Mouse (Mus musculus) hindbrain, postnatal 0 days (tissue): ENCODE data around the gene Sdhd. TPM values are rescaled to one million over a fixed set of nuclear protein-coding genes. Genes with fewer than 3 reads are reported as not detected.

Experiments used
- ATAC-seq: fragments of 200-750 bp; cut with Nextera tagmentation; 2 replicates; pipeline ENCODE4 v1.8.0; 2017; ENCODE audit warnings: mild to moderate bottlenecking, moderate TSS enrichment, moderate library complexity
- DNase-seq: peaks from one replicate; pipeline ENCODE4 v3.0.0-alpha.2; 2015; ENCODE audit warnings: low spot score
- H3K27ac ChIP-seq: fragments of 300-500 bp; sonication (generic); 2 replicates; pipeline ENCODE4 v1.5.1; 2014; ENCODE audit warnings: mild to moderate bottlenecking
- H3K27me3 ChIP-seq: fragments of 300-500 bp; sonication (generic); 2 replicates; pipeline ENCODE4 v1.6.1; 2014; ENCODE audit warnings: low read length, mixed read lengths; ENCODE audit not compliant: insufficient read depth
- H3K36me3 ChIP-seq: fragments of 300-500 bp; sonication (generic); 2 replicates; pipeline ENCODE4 v1.6.1; 2014; ENCODE audit warnings: low read length, mixed read lengths; ENCODE audit not compliant: insufficient read depth
- H3K4me1 ChIP-seq: fragments of 300-500 bp; sonication (generic); 2 replicates; pipeline ENCODE4 v1.6.1; 2014; ENCODE audit warnings: antibody characterized with exemption, low read length, mixed read lengths; ENCODE audit not compliant: insufficient read depth
- H3K4me2 ChIP-seq: fragments of 300-500 bp; sonication (generic); 2 replicates; pipeline ENCODE4 v1.6.1; 2014; ENCODE audit warnings: low read depth, mild to moderate bottlenecking, low read length, moderate library complexity, mixed read lengths
- H3K4me3 ChIP-seq: fragments of 300-500 bp; sonication (generic); 2 replicates; pipeline ENCODE4 v1.5.1; 2014; ENCODE audit warnings: low read length
- H3K9ac ChIP-seq: fragments of 300-500 bp; sonication (generic); replicated peaks from 2 replicates; pipeline ENCODE4 v1.6.1; 2014; ENCODE audit warnings: mild to moderate bottlenecking, low read length, moderate library complexity, mixed read lengths
- H3K9me3 ChIP-seq: fragments of 300-500 bp; sonication (generic); 2 replicates; pipeline ENCODE4 v1.6.1; 2016; ENCODE audit warnings: low read length, mixed read lengths
- CTCF ChIP-seq: IDR thresholded peaks from 2 replicates; pipeline ENCODE4 v1.5.1; 2016; ENCODE audit warnings: antibody characterized with exemption, control low read depth, low read depth
- WGBS: fragments of 180-500 bp; shearing (Covaris S2); extraction: QIAGEN DNeasy Blood & Tissue Kit; methylation state at CpG from one replicate; pipeline ENCODE4 v1.1.7; 2014; 5-methylcytosine and 5-hydroxymethylcytosine counted together
- polyA plus RNA-seq: library from polyadenylated mRNA; unstranded; fragments of >200 nt; fragmentation: Nextera tagmentation; extraction: Ambion mirVana; gene quantifications from 2 replicates; pipeline ENCODE4 v1.2.1, GENCODE M21; 2015
- total RNA-seq: library from RNA; depleted of rRNA; stranded (reverse); fragments of >200 nt; gene quantifications from 2 replicates; pipeline ENCODE4 v1.2.3, GENCODE M21; 2014; rRNA removed

Sdhd gene
- total and polyA plus RNA-seq, 2 experiments from 2014 or later = 251 to 363 TPM

DNA sequence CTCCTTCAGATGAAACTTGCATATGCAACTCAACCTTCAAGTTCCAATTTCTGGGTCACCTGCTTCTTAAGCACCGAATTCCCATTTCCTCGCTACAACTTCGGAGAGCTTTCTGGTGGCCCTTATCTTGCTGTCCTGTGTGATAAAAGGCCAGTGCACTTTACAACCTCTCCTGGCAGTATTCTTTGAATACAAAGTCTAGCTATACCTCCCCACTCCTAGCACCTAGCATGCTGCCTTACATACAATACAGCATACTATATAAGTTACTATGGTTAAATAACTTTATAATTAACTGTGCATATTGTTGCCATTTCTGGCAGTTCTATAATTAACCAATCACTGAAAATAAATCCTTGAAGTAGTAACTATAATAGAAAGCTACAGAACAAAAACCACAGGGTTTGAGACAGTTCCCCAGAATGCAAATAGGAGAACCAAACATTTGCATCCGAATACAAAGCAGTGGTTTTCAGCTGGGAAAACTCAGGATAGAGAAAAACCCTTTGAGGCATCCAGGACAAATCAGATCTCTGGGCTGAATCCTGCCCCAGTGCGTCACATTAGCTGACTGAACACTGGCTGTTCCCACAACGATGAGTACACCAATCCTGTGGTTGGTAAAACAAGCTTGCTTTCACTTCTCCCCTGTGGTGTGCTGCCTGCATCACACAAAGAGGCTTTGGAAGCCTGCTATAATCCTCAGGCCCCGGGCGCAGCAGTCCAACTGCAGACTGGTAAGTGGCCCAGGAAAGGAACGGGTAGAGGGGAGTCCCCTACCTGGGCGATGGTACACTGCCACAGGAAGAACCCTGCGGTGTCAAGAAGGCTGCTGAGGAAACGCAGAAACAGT lies 49.1 kb downstream of the Sdhd start, which contains the start of gene Il18:
Gene Il18 (plus strand): TSS at position 587 of the 853 bp plus-strand sequence.
- ATAC-seq (peak; percentile 99), DNase-seq (peak; percentile 86)
- H3K4me1 ChIP-seq = no peaks in the 10 kb centered on the region; the same call in 1 of the 2 replicates
- H3K9me3 ChIP-seq = no peaks in the 10 kb centered on the region
- peak within 1 kb of the TSS; percentile 79 for H3K27ac ChIP-seq
- H3K9ac ChIP-seq = peak within 1 kb of the TSS; percentile 33; the same call in 1 of the 2 replicates
- WGBS = 20% methylated on average over 12 of the region's 12 CpGs
- H3K36me3 ChIP-seq = no peaks in the 10 kb centered on the region
- peak within 1 kb of the TSS; percentile 53 for H3K4me2 ChIP-seq
- H3K4me3 ChIP-seq = peak within 1 kb of the TSS; percentile 27
- TF ChIP-seq CTCF = no peak
- no peaks in the 10 kb centered on the region for H3K27me3 ChIP-seq

DNA sequence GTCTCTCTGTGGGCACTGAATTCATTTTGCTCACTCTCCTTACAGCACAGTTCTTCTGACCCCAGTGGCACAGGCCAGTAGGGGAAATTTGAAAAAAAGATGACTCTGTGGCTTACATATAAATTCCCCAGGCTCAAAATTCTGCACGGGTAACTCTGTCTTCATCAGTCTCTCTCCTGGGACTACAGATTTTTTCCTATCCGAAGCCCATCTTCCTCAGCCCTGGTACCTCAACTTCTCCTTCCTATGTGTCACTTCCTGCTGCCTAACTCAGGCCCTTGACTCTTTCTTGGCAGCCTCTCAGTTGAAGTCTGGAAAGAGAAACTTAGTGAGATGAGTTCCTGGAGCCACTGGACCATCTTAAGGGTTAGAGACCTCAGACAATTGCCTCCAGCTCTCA lies 50.1 kb downstream of the Sdhd start:
- ATAC-seq (no peak), DNase-seq (no peak)
- Histone ChIP-seq H3K4me1 (no peaks in the 10 kb centered on the region; the same call in 1 of the 2 replicates), H3K27me3 (no peaks in the 10 kb centered on the region), H3K9ac (no peak overlapping the region), H3K4me3 (no peak overlapping the region), H3K36me3 (no peaks in the 10 kb centered on the region), H3K27ac (no peak overlapping the region; the same call in 1 of the 2 replicates), H3K4me2 (no peak overlapping the region), H3K9me3 (no peaks in the 10 kb centered on the region)
- TF ChIP-seq CTCF = no peak
- WGBS = 78% methylated on average over 2 of the region's 2 CpGs

DNA sequence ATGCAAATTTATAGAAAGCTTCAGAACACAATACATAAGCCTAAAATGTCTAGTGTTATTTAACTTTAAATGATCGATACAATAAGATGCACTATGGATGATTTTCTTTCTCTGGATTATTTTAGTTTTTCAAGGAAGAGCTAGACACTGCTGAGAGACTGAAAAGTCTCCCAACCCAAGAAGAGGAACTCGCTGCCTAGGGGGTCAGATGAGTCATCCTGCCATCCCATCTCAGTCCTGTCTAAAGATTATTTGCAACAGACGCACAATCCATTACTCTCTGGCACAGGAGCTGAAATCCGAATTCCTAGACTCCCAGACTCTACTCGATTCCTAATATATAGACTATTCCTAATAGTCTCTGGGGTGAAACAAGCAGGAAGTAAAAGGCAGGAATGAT lies 51.4 kb downstream of the Sdhd start:
- Histone ChIP-seq H3K4me1 (no peaks in the 10 kb centered on the region; the same call in 1 of the 2 replicates), H3K4me2 (no peak overlapping the region), H3K27ac (no peak overlapping the region), H3K9ac (no peak overlapping the region), H3K36me3 (no peaks in the 10 kb centered on the region), H3K27me3 (no peaks in the 10 kb centered on the region), H3K9me3 (no peaks in the 10 kb centered on the region), H3K4me3 (no peak overlapping the region)
- WGBS = 85% methylated on average over 5 of the region's 5 CpGs
- DNase-seq = no peak
- no peak for ATAC-seq
- TF ChIP-seq CTCF = no peak

DNA sequence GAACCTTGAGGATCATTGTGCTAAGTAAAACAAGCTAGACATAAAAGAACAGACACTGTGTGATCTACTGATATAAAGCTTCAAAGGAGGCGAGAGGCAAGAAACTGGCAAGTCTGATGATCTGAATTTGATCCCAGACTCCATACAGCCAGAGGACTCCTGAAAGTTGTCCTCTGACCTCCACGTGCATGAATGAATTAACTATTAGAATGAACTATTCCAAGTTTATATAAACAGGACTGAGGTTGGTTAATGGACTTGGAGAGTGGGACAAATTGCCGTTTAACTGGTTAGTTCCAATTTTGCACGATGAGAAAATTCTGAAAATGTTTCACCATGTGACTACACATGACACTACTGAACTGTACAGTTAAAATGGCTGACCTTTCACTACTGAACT lies 54.7 kb downstream of the Sdhd start:
- no peak overlapping the region for H3K4me2 ChIP-seq
- no peak for TF ChIP-seq CTCF
- H3K9ac ChIP-seq = no peak overlapping the region
- DNase-seq (no peak), ATAC-seq (no peak)
- H3K36me3 ChIP-seq = no peaks in the 10 kb centered on the region
- H3K27ac ChIP-seq = no peak overlapping the region
- H3K27me3 ChIP-seq = no peaks in the 10 kb centered on the region
- no peaks in the 10 kb centered on the region for H3K9me3 ChIP-seq
- no peaks in the 10 kb centered on the region for H3K4me1 ChIP-seq
- 89% methylated on average over 4 of the region's 4 CpGs for WGBS
- H3K4me3 ChIP-seq = no peak overlapping the region

- ATAC-seq = no peak
- no peak overlapping the region for H3K9ac ChIP-seq
- no peaks in the 10 kb centered on the region for H3K27me3 ChIP-seq
- H3K27ac ChIP-seq = no peak overlapping the region
- no peak overlapping the region for H3K4me3 ChIP-seq
- no peak overlapping the region for H3K4me2 ChIP-seq
- no peak for DNase-seq
- H3K4me1 ChIP-seq = no peaks in the 10 kb centered on the region
- H3K36me3 ChIP-seq = no peaks in the 10 kb centered on the region
- TF ChIP-seq CTCF = no peak
- WGBS = 56% methylated on average over 5 of the region's 5 CpGs
- no peaks in the 10 kb centered on the region for H3K9me3 ChIP-seq
These were observed 55.6 kb downstream of the Sdhd start for GRCm38 (mm10) chr9:50547859-50548478.

Other genes with a start within 250 kb of the Sdhd start
- gene Plet1, start 109.3 kb downstream of the Sdhd start, total RNA-seq = 0.37 TPM in 1 of 2 replicates, not detected in the other
- gene Plet1, start 109.3 kb downstream of the Sdhd start, polyA plus RNA-seq = 0.86 and 1.0 TPM in 2 replicates
- gene Pts, start 75.1 kb downstream of the Sdhd start, total RNA-seq = 65.7 and 86.8 TPM in 2 replicates
- 114 and 115 TPM in 2 replicates for gene Pts, start 75.1 kb downstream of the Sdhd start, polyA plus RNA-seq
- 17.2 and 21.7 TPM in 2 replicates for gene Il18, start 49.0 kb downstream of the Sdhd start, total RNA-seq
- gene Il18, start 49.0 kb downstream of the Sdhd start, polyA plus RNA-seq = 38.0 and 39.5 TPM in 2 replicates
- 0.21 and 0.72 TPM in 2 replicates for gene Bco2, start 48.6 kb downstream of the Sdhd start, total RNA-seq
- 0.48 and 0.64 TPM in 2 replicates for gene Bco2, start 48.6 kb downstream of the Sdhd start, polyA plus RNA-seq
- gene Tex12, start 42.5 kb downstream of the Sdhd start, total RNA-seq = not detected in 2 replicates
- 0.21 and 0.34 TPM in 2 replicates for gene Tex12, start 42.5 kb downstream of the Sdhd start, polyA plus RNA-seq
- gene Timm8b, start 98 bp upstream of the Sdhd start, total RNA-seq = 131 and 165 TPM in 2 replicates
- gene Timm8b, start 98 bp upstream of the Sdhd start, polyA plus RNA-seq = 442 and 445 TPM in 2 replicates
- 1.2 and 2.6 TPM in 2 replicates for gene Pih1d2, start 13.5 kb upstream of the Sdhd start, total RNA-seq
- 5.5 and 7.7 TPM in 2 replicates for gene Pih1d2, start 13.5 kb upstream of the Sdhd start, polyA plus RNA-seq
- 10.7 and 15.0 TPM in 2 replicates for gene Nkapd1, start 13.7 kb upstream of the Sdhd start, total RNA-seq
- 20.2 and 21.2 TPM in 2 replicates for gene Nkapd1, start 13.7 kb upstream of the Sdhd start, polyA plus RNA-seq
- 72.2 and 77.4 TPM in 2 replicates for gene Dlat, start 56.0 kb upstream of the Sdhd start, total RNA-seq
- 65.1 and 69.2 TPM in 2 replicates for gene Dlat, start 56.0 kb upstream of the Sdhd start, polyA plus RNA-seq
- gene Dixdc1, start 135.7 kb upstream of the Sdhd start, total RNA-seq = 40.3 and 50.7 TPM in 2 replicates
- 24.4 and 26.0 TPM in 2 replicates for gene Dixdc1, start 135.7 kb upstream of the Sdhd start, polyA plus RNA-seq
- 0.79 and 2.4 TPM in 2 replicates for gene 2310030G06Rik, start 142.7 kb upstream of the Sdhd start, total RNA-seq
- 2.7 and 3.0 TPM in 2 replicates for gene 2310030G06Rik, start 142.7 kb upstream of the Sdhd start, polyA plus RNA-seq
- gene Cryab, start 147.5 kb upstream of the Sdhd start, total RNA-seq = 8.7 and 9.1 TPM in 2 replicates
- 31.2 and 31.4 TPM in 2 replicates for gene Cryab, start 147.5 kb upstream of the Sdhd start, polyA plus RNA-seq
- gene Hspb2, start 148.5 kb upstream of the Sdhd start, total RNA-seq = 5.4 TPM in 1 of 2 replicates, not detected in the other
- gene Hspb2, start 148.5 kb upstream of the Sdhd start, polyA plus RNA-seq = 2.2 and 2.9 TPM in 2 replicates
- gene Fdxacb1, start 164.4 kb upstream of the Sdhd start, total RNA-seq = 8.9 and 11.7 TPM in 2 replicates
- 9.6 and 12.0 TPM in 2 replicates for gene Fdxacb1, start 164.4 kb upstream of the Sdhd start, polyA plus RNA-seq
- 92.7 and 94.0 TPM in 2 replicates for gene Alg9, start 171.2 kb upstream of the Sdhd start, total RNA-seq
- gene Alg9, start 171.2 kb upstream of the Sdhd start, polyA plus RNA-seq = 46.4 and 49.9 TPM in 2 replicates
- 39.1 and 42.3 TPM in 2 replicates for gene 1110032A03Rik, start 171.7 kb upstream of the Sdhd start, total RNA-seq
- gene 1110032A03Rik, start 171.7 kb upstream of the Sdhd start, polyA plus RNA-seq = 66.2 and 75.0 TPM in 2 replicates
- 18.8 and 23.5 TPM in 2 replicates for gene Ppp2r1b, start 241.5 kb upstream of the Sdhd start, total RNA-seq
- 31.4 and 32.8 TPM in 2 replicates for gene Ppp2r1b, start 241.5 kb upstream of the Sdhd start, polyA plus RNA-seq